Mouse (Mus musculus): ENCODE data around the gene Amer1.
A peak's percentile ranks its signal among the peaks of the same experiment; 100 is the strongest.

Amer1 gene

GRCm38 (mm10) chrX:95444776-95445111 is at the start of gene Amer1:
Gene Amer1, minus strand, starts transcription at chrX:95444872.
- peak; percentile 65 to 79 for DNase-seq (ENCODE audit: low spot score in 2 of 2)

GRCm38 (mm10) chrX:95457166-95457565 is 12.5 kb upstream of the Amer1 start:
- no peak for DNase-seq (ENCODE audit: low spot score in 2 of 2)

GRCm38 (mm10) chrX:95445866-95446265 is 1.2 kb upstream of the Amer1 start:
- no peak for DNase-seq (ENCODE audit: low spot score in 2 of 2)

GRCm38 (mm10) chrX:95445141-95445540 is 469 bp upstream of the Amer1 start:
- DNase-seq (ENCODE audit: low spot score in 2 of 2), result no peak

- peak in 1 of 2 experiments; percentile 30 for DNase-seq (ENCODE audit: low spot score in 2 of 2)
Observed at GRCm38 (mm10) chrX:95443898-95444775, 535 bp downstream of the Amer1 start.

GRCm38 (mm10) chrX:95443390-95443789 is 1.3 kb downstream of the Amer1 start:
- DNase-seq (ENCODE audit: low spot score in 2 of 2), result no peak

- DNase-seq (ENCODE audit: low spot score in 2 of 2), result no peak
Observed at GRCm38 (mm10) chrX:95442261-95442660, 2.4 kb downstream of the Amer1 start.

- no peak for DNase-seq (ENCODE audit: low spot score in 2 of 2)
Observed at GRCm38 (mm10) chrX:95441290-95441689, 3.4 kb downstream of the Amer1 start.

GRCm38 (mm10) chrX:95438491-95438890 is 6.2 kb downstream of the Amer1 start:
- DNase-seq (ENCODE audit: low spot score in 2 of 2), result no peak

GRCm38 (mm10) chrX:95437236-95437635 is 7.4 kb downstream of the Amer1 start:
- DNase-seq (ENCODE audit: low spot score in 2 of 2), result no peak

- DNase-seq (ENCODE audit: low spot score in 2 of 2), result no peak
Observed at GRCm38 (mm10) chrX:95373101-95373500, 71.6 kb downstream of the Amer1 start.

All from cerebellum, postnatal 4 days (tissue).